Mouse (Mus musculus): ENCODE data around the gene Gm7970. TPM values are rescaled to one million over a fixed set of nuclear protein-coding genes. Genes with fewer than 3 reads are reported as not detected.
"Not testable (repeated sequence)": the region's sequence is repeated elsewhere in the genome, so short reads cannot be mapped to it uniquely, and the experiment has no call there.

The Gm7970 gene
- total RNA-seq (2015) (not detected in 2 replicates), total RNA-seq (2017) (not detected in 2 replicates)

DNA sequence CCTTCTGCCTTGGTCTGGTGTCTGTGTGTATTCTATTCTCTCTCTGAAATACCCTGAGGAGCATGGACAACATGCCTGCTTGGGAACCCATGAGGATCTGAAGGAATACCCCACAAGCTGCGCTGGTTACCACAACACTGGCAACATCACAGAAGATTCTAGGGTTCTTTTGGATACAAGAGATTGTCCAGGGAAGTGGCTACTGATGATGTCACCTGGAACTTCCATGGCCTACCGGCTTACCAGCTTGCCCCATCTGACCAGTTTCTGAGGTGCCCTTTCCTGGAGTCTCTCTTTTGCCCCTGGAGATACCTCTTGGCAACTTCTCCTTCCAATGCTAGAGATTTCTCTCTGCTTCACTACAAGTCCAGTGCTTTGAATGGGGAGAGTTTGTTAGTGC lies at the start of gene Gm7970:
TSS of gene Gm7970 (minus strand) at position 101 of the 400 bp plus-strand sequence.
- ATAC-seq (ENCODE audit: poor library complexity, severe bottlenecking): not testable (repeated sequence)

DNA sequence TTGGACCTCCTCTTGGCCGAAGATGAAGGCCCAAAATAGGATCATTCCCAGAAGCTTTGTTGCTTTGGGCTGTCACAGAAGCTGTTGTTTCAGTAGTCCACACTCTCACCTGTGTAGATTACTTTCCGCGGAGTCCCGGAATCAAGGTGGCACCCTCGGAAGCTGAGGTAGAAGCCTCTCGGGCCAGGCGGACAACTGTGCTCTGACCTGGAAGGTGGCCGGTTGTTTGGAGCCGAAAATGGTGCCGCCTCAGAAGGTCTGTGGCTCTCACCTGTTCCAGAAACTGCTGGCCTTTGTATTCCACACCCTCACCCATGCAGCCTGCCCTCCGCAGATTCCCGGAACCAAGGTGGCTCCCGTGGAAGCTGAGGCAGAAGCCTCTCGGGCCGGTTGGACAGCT lies 45.6 kb upstream of the Gm7970 start:
- ATAC-seq (ENCODE audit: poor library complexity, severe bottlenecking): not testable (repeated sequence)

DNA sequence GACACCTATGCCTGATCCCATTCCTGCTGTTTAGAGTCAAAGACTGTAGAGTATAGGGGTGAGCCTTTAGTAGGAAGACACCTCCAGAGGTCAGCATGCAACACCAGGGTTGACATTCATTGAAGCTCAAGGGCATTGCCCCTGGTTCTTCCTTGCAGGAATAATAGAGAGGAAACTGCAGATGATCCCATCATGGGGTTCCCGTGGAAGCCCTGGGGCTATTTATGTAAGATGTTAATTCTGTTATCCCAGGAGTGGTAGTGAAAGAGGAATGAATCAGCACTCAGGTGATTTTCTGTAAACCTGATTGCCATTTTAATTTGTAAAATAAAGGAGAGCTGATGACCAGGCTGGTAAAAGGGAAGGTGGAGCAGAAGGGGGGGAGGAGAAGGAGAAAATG lies 31.0 kb upstream of the Gm7970 start:
- not testable (repeated sequence) for ATAC-seq (ENCODE audit: poor library complexity, severe bottlenecking)

DNA sequence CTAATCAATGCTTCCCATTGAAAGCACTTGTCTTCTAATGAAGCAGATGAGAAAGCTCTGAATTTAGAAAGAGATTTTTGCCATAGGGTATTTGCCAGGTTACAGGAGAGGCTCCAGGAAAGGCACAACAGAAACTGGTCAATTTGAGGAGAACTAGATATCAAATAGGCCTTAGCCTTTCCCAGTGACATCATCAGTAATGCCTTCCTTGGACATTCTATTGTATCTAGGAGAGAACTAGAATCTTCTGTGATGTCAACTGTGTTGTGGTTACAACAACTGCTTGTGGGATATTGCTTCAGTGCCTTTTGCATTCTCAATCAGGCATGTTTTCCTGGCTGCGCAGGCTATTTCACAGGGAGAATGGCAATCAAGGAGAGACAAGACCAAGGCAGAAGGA lies 17.5 kb upstream of the Gm7970 start, which contains the start of gene 1700049E17Rik2:
TSS of gene 1700049E17Rik2 (plus strand) at position 301 of the 400 bp plus-strand sequence.
- not testable (repeated sequence) for ATAC-seq (ENCODE audit: poor library complexity, severe bottlenecking)

DNA sequence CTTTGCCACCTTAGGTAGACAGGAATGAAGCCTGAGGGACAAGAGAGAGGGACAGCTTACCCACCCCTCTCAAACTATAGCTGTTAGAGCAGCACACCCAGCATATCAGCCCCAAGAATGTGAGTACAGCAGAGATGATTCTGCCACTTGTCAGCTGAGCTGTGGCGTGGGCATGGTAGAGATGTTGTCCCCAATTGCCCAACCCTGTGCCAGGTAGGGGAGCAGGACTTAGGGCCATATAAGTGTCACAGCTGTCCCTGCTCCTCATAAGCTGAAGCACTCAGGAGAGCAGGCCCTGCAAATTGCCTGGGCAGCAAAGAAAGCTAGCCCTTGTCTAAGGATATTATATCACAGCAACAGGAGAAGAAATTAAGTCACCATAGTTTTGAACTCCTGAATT lies 30.7 kb downstream of the Gm7970 start:
- ATAC-seq (ENCODE audit: poor library complexity, severe bottlenecking): not testable (repeated sequence)

DNA sequence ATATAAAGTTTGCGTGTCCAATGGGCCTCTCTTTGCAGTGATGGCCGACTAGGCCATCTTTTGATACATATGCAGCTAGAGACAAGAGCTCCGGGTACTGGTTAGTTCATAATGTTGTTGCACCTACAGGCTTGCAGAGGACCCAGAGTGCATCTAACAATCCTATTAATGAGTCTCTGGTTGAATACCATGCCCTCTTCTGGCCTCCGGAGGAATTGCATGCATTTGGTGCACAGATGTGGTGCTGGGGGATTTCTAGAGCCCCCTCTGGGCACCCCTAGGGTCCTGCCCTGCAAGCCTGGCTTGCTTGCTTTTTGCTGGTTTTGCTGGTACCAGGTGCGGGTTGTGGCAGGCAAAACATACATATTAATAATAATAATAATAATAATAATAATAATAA lies 34.7 kb downstream of the Gm7970 start:
- not testable (repeated sequence) for ATAC-seq (ENCODE audit: poor library complexity, severe bottlenecking)

Other genes starting within 250 kb of the Gm7970 start
- not detected in 2 replicates for gene Gm5798, start 207.0 kb downstream of the Gm7970 start, total RNA-seq (2015)
- gene Gm5798, start 207.0 kb downstream of the Gm7970 start, total RNA-seq (2017): not detected in 2 replicates
- not detected in 2 replicates for gene Gm7945, start 169.2 kb downstream of the Gm7970 start, total RNA-seq (2015)
- gene Gm7945, start 169.2 kb downstream of the Gm7970 start, total RNA-seq (2017): not detected in 2 replicates
- gene Gm6482, start 147.3 kb downstream of the Gm7970 start, total RNA-seq (2015): not detected in 2 replicates
- not detected in 2 replicates for gene Gm6482, start 147.3 kb downstream of the Gm7970 start, total RNA-seq (2017)
- not detected in 2 replicates for gene Gm7954, start 102.1 kb downstream of the Gm7970 start, total RNA-seq (2015)
- gene Gm7954, start 102.1 kb downstream of the Gm7970 start, total RNA-seq (2017): not detected in 2 replicates
- gene Gm3486, start 66.1 kb downstream of the Gm7970 start, total RNA-seq (2015): not detected in 2 replicates
- gene Gm3486, start 66.1 kb downstream of the Gm7970 start, total RNA-seq (2017): not detected in 2 replicates
- not detected in 2 replicates for gene 1700049E17Rik2, start 17.6 kb upstream of the Gm7970 start, total RNA-seq (2015)
- gene 1700049E17Rik2, start 17.6 kb upstream of the Gm7970 start, total RNA-seq (2017): not detected in 2 replicates
- not detected in 2 replicates for gene Gm3072, start 69.0 kb upstream of the Gm7970 start, total RNA-seq (2015)
- not detected in 2 replicates for gene Gm3072, start 69.0 kb upstream of the Gm7970 start, total RNA-seq (2017)
- not detected in 2 replicates for gene Gm3676, start 90.9 kb upstream of the Gm7970 start, total RNA-seq (2015)
- gene Gm3676, start 90.9 kb upstream of the Gm7970 start, total RNA-seq (2017): not detected in 2 replicates
- not detected in 2 replicates for gene Gm8068, start 146.3 kb upstream of the Gm7970 start, total RNA-seq (2015)
- not detected in 2 replicates for gene Gm8068, start 146.3 kb upstream of the Gm7970 start, total RNA-seq (2017)
- gene Gm7929, start 195.0 kb upstream of the Gm7970 start, total RNA-seq (2015): not detected in 2 replicates
- not detected in 2 replicates for gene Gm7929, start 195.0 kb upstream of the Gm7970 start, total RNA-seq (2017)
- not detected in 2 replicates for gene Gm47189, start 216.9 kb upstream of the Gm7970 start, total RNA-seq (2015)
- gene Gm47189, start 216.9 kb upstream of the Gm7970 start, total RNA-seq (2017): not detected in 2 replicates